Mouse (Mus musculus) limb, embryonic 15.5 days (tissue): ENCODE results near the gene Kcnn1. TPM values are rescaled to one million over a fixed set of nuclear protein-coding genes. Genes with fewer than 3 reads are reported as not detected.

Experiments used
- ATAC-seq: fragments of 200-750 bp; cut with Nextera tagmentation; 2 replicates; pipeline ENCODE4 v1.8.0; 2017; ENCODE audit warnings: low read depth, moderate TSS enrichment; ENCODE audit not compliant: insufficient number of reproducible peaks, low FRiP score, low TSS enrichment
- H3K27ac ChIP-seq: fragments of 300-500 bp; sonication (generic); 2 replicates; pipeline ENCODE4 v1.5.1; 2015; ENCODE audit warnings: moderate library complexity, mild to moderate bottlenecking, inconsistent platforms
- H3K27me3 ChIP-seq: fragments of 300-500 bp; sonication (generic); 2 replicates; pipeline ENCODE4 v1.6.1; 2015; ENCODE audit warnings: inconsistent platforms
- H3K36me3 ChIP-seq: fragments of 300-500 bp; sonication (generic); 2 replicates; pipeline ENCODE4 v1.6.1; 2015; ENCODE audit warnings: inconsistent platforms
- H3K4me1 ChIP-seq: fragments of 300-500 bp; sonication (generic); 2 replicates; pipeline ENCODE4 v1.6.1; 2015; ENCODE audit warnings: inconsistent platforms
- H3K4me2 ChIP-seq: fragments of 300-500 bp; sonication (generic); 2 replicates; pipeline ENCODE4 v1.6.1; 2015; ENCODE audit warnings: mild to moderate bottlenecking, inconsistent platforms
- H3K4me3 ChIP-seq: fragments of 300-500 bp; sonication (generic); 2 replicates; pipeline ENCODE4 v1.5.1; 2015; ENCODE audit warnings: mild to moderate bottlenecking, inconsistent platforms
- H3K9ac ChIP-seq: fragments of 300-500 bp; sonication (generic); 2 replicates; pipeline ENCODE4 v1.6.1; 2015; ENCODE audit warnings: inconsistent platforms
- H3K9me3 ChIP-seq: fragments of 300-500 bp; sonication (generic); 2 replicates; pipeline ENCODE4 v1.6.1; 2016; ENCODE audit warnings: inconsistent platforms
- WGBS: fragments of 180-500 bp; shearing (Covaris S2); methylation state at CpG from one replicate; pipeline ENCODE4 v1.1.7; 2015; 5-methylcytosine and 5-hydroxymethylcytosine counted together
- polyA plus RNA-seq: library from polyadenylated mRNA; unstranded; fragments of >200 nt; fragmentation: Nextera tagmentation; extraction: Ambion mirVana; gene quantifications from 2 replicates; pipeline ENCODE4 v1.2.1, GENCODE M21; 2015

Gene Kcnn1
- 2.3 and 3.1 TPM in 2 replicates for polyA plus RNA-seq

DNA sequence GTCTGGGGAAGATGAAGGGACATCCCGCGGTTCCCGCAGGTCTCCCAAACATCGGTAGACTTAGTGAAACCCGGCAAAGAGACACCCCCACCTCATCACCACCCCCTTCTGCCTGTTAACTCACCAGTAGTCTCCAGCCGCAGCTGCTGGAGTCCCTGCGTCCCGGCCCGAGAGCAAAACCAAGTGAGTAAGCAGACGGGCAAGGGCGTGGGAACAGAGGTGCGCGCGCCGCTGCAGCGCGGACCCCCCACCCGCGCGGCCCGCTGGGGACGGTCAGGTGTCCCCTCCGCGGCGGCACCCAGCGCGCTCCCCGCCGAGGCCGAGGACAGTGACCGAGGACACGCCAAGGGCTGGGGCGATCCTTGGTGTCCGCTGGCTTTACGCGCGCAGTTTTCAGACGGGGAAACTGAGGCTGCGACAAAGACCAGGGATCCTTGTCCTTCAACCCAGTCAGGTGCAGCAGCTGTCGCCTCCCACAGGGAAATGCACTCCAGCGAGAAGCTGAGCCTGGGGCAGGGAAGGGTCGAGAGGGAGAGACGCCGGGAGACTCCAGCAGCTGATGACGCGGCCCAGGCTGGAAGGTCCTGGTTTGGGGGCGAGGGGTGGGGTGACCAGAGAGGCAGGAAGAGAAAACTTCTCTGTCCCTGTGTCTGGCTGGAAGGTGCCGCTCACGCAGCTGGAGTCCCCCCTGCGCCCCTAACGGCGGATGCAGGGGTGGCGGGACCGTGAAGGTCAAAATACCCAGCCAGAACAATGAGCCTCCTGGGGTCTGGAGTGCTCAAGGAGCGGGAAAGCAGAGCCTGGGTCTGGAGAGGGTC lies at the start of gene Kcnn1:
Gene Kcnn1 (minus strand): TSS at position 435 of the 818 bp plus-strand sequence.
- H3K27ac ChIP-seq = no peak within 1 kb of the TSS

GRCm38 (mm10) chr8:70911596-70911995 lies 48.5 kb upstream of the Kcnn1 start:
- peaks cover 10% of the 10 kb centered on the region for H3K4me1 ChIP-seq
- no peak overlapping the region for H3K27ac ChIP-seq
- H3K9ac ChIP-seq = no peak overlapping the region
- H3K36me3 ChIP-seq = peaks cover 58% of the 10 kb centered on the region
- no peak overlapping the region for H3K4me2 ChIP-seq
- 81% methylated on average over 5 of the region's 5 CpGs for WGBS
- no peaks in the 10 kb centered on the region for H3K27me3 ChIP-seq
- H3K4me3 ChIP-seq = no peak overlapping the region
- H3K9me3 ChIP-seq = no peaks in the 10 kb centered on the region
- peak; percentile 50; the same call in 1 of the 2 replicates for ATAC-seq

More for the DNA sequence above, at the start of gene Kcnn1:
- Histone ChIP-seq H3K36me3 (0 out of 2 replicates have a peak, but pooled peaks cover 5% of the 10 kb centered on the region), H3K9ac (peak within 1 kb of the TSS; percentile 23; the same call in 1 of the 2 replicates), H3K27me3 (peaks cover 33% of the 10 kb centered on the region), H3K4me2 (peak within 1 kb of the TSS; percentile 80), H3K4me3 (peak within 1 kb of the TSS; percentile 60), H3K4me1 (peaks cover 45% of the 10 kb centered on the region), H3K9me3 (no peaks in the 10 kb centered on the region)
- no peak for ATAC-seq
- WGBS = under 1% methylated on average over 55 of the region's 55 CpGs

DNA sequence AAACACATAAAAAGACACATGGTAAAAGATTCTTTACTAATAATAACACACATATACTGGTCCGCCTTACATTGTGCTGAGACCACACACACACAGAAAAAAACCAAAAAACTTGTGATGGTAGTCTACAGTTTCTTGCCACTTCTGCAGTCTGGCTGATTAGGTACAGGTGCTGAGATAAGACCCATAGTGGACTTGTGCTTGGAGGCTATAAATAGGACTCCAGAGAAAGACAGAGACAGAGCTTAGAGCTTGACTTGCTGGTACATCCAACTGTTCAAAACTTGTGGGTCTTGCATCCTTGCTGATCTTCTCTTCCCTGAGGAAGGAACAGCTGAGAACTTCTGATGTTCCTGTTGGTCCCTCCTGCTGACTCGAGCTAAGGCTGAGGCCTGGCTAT lies 44.5 kb upstream of the Kcnn1 start:
- H3K4me2 ChIP-seq = no peak overlapping the region
- H3K9ac ChIP-seq = no peak overlapping the region
- H3K4me1 ChIP-seq = peaks cover 17% of the 10 kb centered on the region
- H3K9me3 ChIP-seq = no peaks in the 10 kb centered on the region
- peaks cover 5% of the 10 kb centered on the region for H3K27me3 ChIP-seq
- no peak for ATAC-seq
- 87% methylated on average over 2 of the region's 2 CpGs for WGBS
- H3K4me3 ChIP-seq = no peak overlapping the region
- H3K36me3 ChIP-seq = peaks cover 17% of the 10 kb centered on the region
- no peak overlapping the region for H3K27ac ChIP-seq

- Histone ChIP-seq H3K4me1 (peaks cover 17% of the 10 kb centered on the region), H3K9me3 (no peaks in the 10 kb centered on the region), H3K36me3 (peaks cover 4% of the 10 kb centered on the region), H3K4me2 (peak within 1 kb of the TSS; percentile 80), H3K9ac (peak within 1 kb of the TSS; percentile 83), H3K27me3 (peaks cover 5% of the 10 kb centered on the region), H3K4me3 (peak within 1 kb of the TSS; percentile 92), H3K27ac (peak within 1 kb of the TSS; percentile 94)
- peak; percentile 89 for ATAC-seq
- under 1% methylated on average over 80 of the region's 86 CpGs for whole genome bisulfite sequencing
These were observed 43.0 kb upstream of the Kcnn1 start, which contains the start of gene Map1s for GRCm38 (mm10) chr8:70905831-70906736. Gene Map1s (plus strand): TSS chr8:70905932.

GRCm38 (mm10) chr8:70905463-70905830 lies 42.4 kb upstream of the Kcnn1 start:
- WGBS = 16% methylated on average over 8 of the region's 8 CpGs
- H3K27me3 ChIP-seq = peaks cover 5% of the 10 kb centered on the region
- H3K36me3 ChIP-seq = no peaks in the 10 kb centered on the region
- H3K27ac ChIP-seq = peak overlapping the region; percentile 94
- H3K4me1 ChIP-seq = peaks cover 17% of the 10 kb centered on the region
- ATAC-seq = no peak
- H3K4me3 ChIP-seq = peak overlapping the region; percentile 92
- peak overlapping the region; percentile 80 for H3K4me2 ChIP-seq
- no peaks in the 10 kb centered on the region for H3K9me3 ChIP-seq
- H3K9ac ChIP-seq = peak overlapping the region; percentile 83

GRCm38 (mm10) chr8:70904532-70904931 lies 41.5 kb upstream of the Kcnn1 start:
- Histone ChIP-seq H3K9ac (no peak overlapping the region), H3K36me3 (no peaks in the 10 kb centered on the region), H3K27ac (no peak overlapping the region), H3K4me2 (no peak overlapping the region), H3K4me1 (peaks cover 17% of the 10 kb centered on the region), H3K4me3 (no peak overlapping the region), H3K9me3 (no peaks in the 10 kb centered on the region), H3K27me3 (peaks cover 5% of the 10 kb centered on the region)
- ATAC-seq = no peak
- 60% methylated on average over 4 of the region's 4 CpGs for WGBS

GRCm38 (mm10) chr8:70903582-70903981 lies 40.5 kb upstream of the Kcnn1 start:
- H3K9ac ChIP-seq = no peak overlapping the region
- no peak for ATAC-seq
- H3K27me3 ChIP-seq = peaks cover 5% of the 10 kb centered on the region
- no peaks in the 10 kb centered on the region for H3K36me3 ChIP-seq
- no peak overlapping the region for H3K4me3 ChIP-seq
- no peak overlapping the region for H3K27ac ChIP-seq
- no peaks in the 10 kb centered on the region for H3K9me3 ChIP-seq
- peaks cover 19% of the 10 kb centered on the region for H3K4me1 ChIP-seq
- no peak overlapping the region for H3K4me2 ChIP-seq

DNA sequence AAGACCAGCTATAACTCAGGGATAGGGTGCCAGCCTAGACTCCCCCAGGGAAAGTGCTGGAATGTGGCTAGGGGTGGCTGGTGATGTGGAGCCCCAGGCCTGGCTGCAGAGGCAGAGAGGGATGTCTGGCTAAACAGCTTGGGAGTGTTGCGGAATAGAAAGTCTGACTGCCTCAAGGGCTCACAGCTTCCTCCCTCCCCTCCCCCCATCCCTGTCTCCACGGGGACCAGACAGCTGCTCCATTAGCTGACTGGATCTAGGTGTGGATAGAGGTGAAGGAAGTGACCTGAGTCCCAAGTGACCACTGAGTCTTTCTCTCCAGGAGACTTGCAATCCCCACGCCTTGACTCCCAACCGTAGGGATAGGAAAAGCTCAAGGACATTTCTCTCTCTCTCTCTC lies 40.1 kb upstream of the Kcnn1 start:
- peaks cover 24% of the 10 kb centered on the region for H3K4me1 ChIP-seq
- no peaks in the 10 kb centered on the region for H3K36me3 ChIP-seq
- 32% methylated on average over 4 of the region's 4 CpGs for WGBS
- no peaks in the 10 kb centered on the region for H3K9me3 ChIP-seq
- no peak overlapping the region for H3K4me2 ChIP-seq
- peaks cover 5% of the 10 kb centered on the region for H3K27me3 ChIP-seq
- no peak overlapping the region for H3K4me3 ChIP-seq
- ATAC-seq = no peak
- H3K27ac ChIP-seq = no peak overlapping the region
- H3K9ac ChIP-seq = no peak overlapping the region

DNA sequence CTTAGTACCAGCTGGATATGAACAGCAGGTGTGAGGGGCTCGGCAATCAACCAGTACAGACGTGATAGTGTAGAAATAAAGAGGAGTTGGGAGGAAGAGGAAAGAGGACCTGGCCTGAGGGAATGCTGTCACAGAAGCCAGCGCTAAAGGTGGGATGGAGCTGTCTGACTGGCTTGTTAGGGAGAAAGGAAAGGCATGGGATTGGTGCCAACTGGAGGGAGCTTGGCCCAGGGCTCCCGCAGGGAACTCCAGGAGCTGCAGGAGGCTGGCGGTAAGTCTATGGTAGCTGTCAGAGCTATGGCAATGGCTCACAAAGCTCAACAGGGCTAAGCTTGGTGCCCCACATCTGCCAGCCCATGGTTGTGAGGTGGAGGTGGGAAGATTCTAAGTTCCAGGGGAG lies 39.2 kb upstream of the Kcnn1 start:
- H3K27me3 ChIP-seq = peaks cover 5% of the 10 kb centered on the region
- no peaks in the 10 kb centered on the region for H3K9me3 ChIP-seq
- no peak overlapping the region for H3K9ac ChIP-seq
- 32% methylated on average over 5 of the region's 5 CpGs for WGBS
- H3K4me2 ChIP-seq = no peak overlapping the region
- H3K36me3 ChIP-seq = no peaks in the 10 kb centered on the region
- no peak overlapping the region for H3K27ac ChIP-seq
- no peak for ATAC-seq
- no peak overlapping the region for H3K4me3 ChIP-seq
- peaks cover 21% of the 10 kb centered on the region for H3K4me1 ChIP-seq

- H3K36me3 ChIP-seq = peaks cover under 1% of the 10 kb centered on the region
- no peak overlapping the region for H3K4me3 ChIP-seq
- ATAC-seq = no peak
These were observed 37.9 kb upstream of the Kcnn1 start for GRCm38 (mm10) chr8:70900872-70901387.

GRCm38 (mm10) chr8:70899226-70899625 lies 36.2 kb upstream of the Kcnn1 start:
- Histone ChIP-seq H3K9ac (no peak overlapping the region), H3K4me3 (no peak overlapping the region), H3K27ac (no peak overlapping the region), H3K9me3 (no peaks in the 10 kb centered on the region), H3K4me1 (peaks cover 20% of the 10 kb centered on the region), H3K36me3 (peaks cover 17% of the 10 kb centered on the region), H3K27me3 (peaks cover 9% of the 10 kb centered on the region), H3K4me2 (no peak overlapping the region)
- ATAC-seq = no peak
- 86% methylated on average over 2 of the region's 2 CpGs for WGBS

More at GRCm38 (mm10) chr8:70900872-70901387, 37.9 kb upstream of the Kcnn1 start:
- H3K4me2 ChIP-seq = no peak overlapping the region
- H3K4me1 ChIP-seq = peaks cover 19% of the 10 kb centered on the region
- H3K27ac ChIP-seq = no peak overlapping the region
- H3K9ac ChIP-seq = no peak overlapping the region
- H3K27me3 ChIP-seq = peaks cover 5% of the 10 kb centered on the region
- no peaks in the 10 kb centered on the region for H3K9me3 ChIP-seq
- WGBS = 76% methylated on average over 2 of the region's 2 CpGs
